Mouse (Mus musculus) ES-E14 (cell line): ENCODE measurements at regions not wholly inside any gene's neighbourhood (a gene's known extent, or its start where the extent isn't known, plus 50 kb on each side); places are given as distances from the start of the nearest gene placed in this dataset.

Experiments used
- DNase-seq: peaks from one replicate; pipeline ENCODE4 v3.0.0-alpha.2; 2013; ENCODE audit warnings: low read depth, low spot score
- H3K27ac ChIP-seq: 2 replicates; pipeline ENCODE4 v1.5.1; 2012; ENCODE audit warnings: low read depth, mild to moderate bottlenecking, low read length, moderate library complexity, mixed read lengths; ENCODE audit not compliant: poor library complexity, insufficient read depth, severe bottlenecking
- H3K36me3 ChIP-seq: 2 replicates; pipeline ENCODE4 v1.6.1; 2012; ENCODE audit warnings: mild to moderate bottlenecking, low read length, moderate library complexity, mixed read lengths; ENCODE audit not compliant: control insufficient read depth, poor library complexity, insufficient read depth, severe bottlenecking
- H3K4me1 ChIP-seq, 2 experiments: fragments of 150-350 bp in 1 of 2; sonication (generic) in 1 of 2; 2 replicates each; pipeline ENCODE4 v1.6.1; 2012; ENCODE audit warnings: low read length in 2 of 2, mild to moderate bottlenecking in 1 of 2, mixed read lengths in 1 of 2; ENCODE audit not compliant: control insufficient read depth in 2 of 2, insufficient read depth in 2 of 2, poor library complexity in 1 of 2
- H3K4me3 ChIP-seq, 2 experiments: fragments of 150-350 bp in 1 of 2; sonication (generic) in 1 of 2; 2 replicates each; pipeline ENCODE4 v1.5.1; 2012; ENCODE audit warnings: low read length in 2 of 2, low read depth in 1 of 2, mild to moderate bottlenecking in 1 of 2, mixed read lengths in 1 of 2; ENCODE audit not compliant: insufficient read depth in 1 of 2, poor library complexity in 1 of 2, severe bottlenecking in 1 of 2
- H3K9ac ChIP-seq: 2 replicates; pipeline ENCODE4 v1.6.1; 2012; ENCODE audit warnings: low read depth, mild to moderate bottlenecking, low read length, mixed read lengths; ENCODE audit not compliant: poor library complexity, insufficient read depth, severe bottlenecking
- H3K9me3 ChIP-seq: fragments of 150-350 bp; sonication (generic); 2 replicates; pipeline ENCODE4 v1.6.1; 2012; ENCODE audit warnings: low read depth, mild to moderate bottlenecking, low read length; ENCODE audit not compliant: control insufficient read depth, insufficient read depth
- CHD2 ChIP-seq: IDR thresholded peaks from 2 replicates; pipeline ENCODE4 v1.6.1; 2014; ENCODE audit warnings: mild to moderate bottlenecking, low read depth, low read length, inconsistent platforms
- HCFC1 ChIP-seq: IDR thresholded peaks from 2 replicates; pipeline ENCODE4 v1.6.1; 2012; ENCODE audit warnings: low read length, inconsistent platforms, borderline replicate concordance; ENCODE audit not compliant: insufficient read depth
- MAFK ChIP-seq: IDR thresholded peaks from 2 replicates; pipeline ENCODE4 v1.6.1; 2014; ENCODE audit warnings: mild to moderate bottlenecking, low read depth, low read length, inconsistent platforms; ENCODE audit not compliant: insufficient read depth
- ZC3H11A ChIP-seq: IDR thresholded peaks from 2 replicates; pipeline ENCODE4 v1.6.1; 2012; ENCODE audit warnings: low read depth, mild to moderate bottlenecking, inconsistent platforms, low read length, borderline replicate concordance
- ZNF384 ChIP-seq: IDR thresholded peaks from 2 replicates; pipeline ENCODE4 v1.6.1; 2012; ENCODE audit warnings: low read depth, low read length, inconsistent platforms
- in situ Hi-C, 2 experiments: fragments of 600-800 bp; cut with MboI; formaldehyde crosslinking; loops; one replicate each; pipeline ENCODE4 v1.15.1; 2025; ENCODE audit warnings: low sequenced_read_pairs in 2 of 2, inconsistent platforms in 1 of 2; ENCODE audit not compliant: unreplicated experiment in 2 of 2

GRCm38 (mm10) chr1:73269051-73269755, 253.5 kb upstream of the Tnp1 start:
- H3K4me3 ChIP-seq: no peak overlapping the region
- H3K4me1 ChIP-seq: no peaks in the 10 kb centered on the region
- no peak for DNase-seq
- no peaks in the 10 kb centered on the region for H3K9me3 ChIP-seq
- no peaks in the 10 kb centered on the region for H3K36me3 ChIP-seq
- no peak overlapping the region for H3K9ac ChIP-seq
- no peak for TF ChIP-seq ZNF384
- TF ChIP-seq MAFK: no peak
- in situ Hi-C loops: loop anchor here in 1 of 2 experiments (25.0 kb wide), 1 partner anchor 382 kb away; no protein-coding TSS in a partner anchor
- no peak overlapping the region for H3K27ac ChIP-seq

DNA sequence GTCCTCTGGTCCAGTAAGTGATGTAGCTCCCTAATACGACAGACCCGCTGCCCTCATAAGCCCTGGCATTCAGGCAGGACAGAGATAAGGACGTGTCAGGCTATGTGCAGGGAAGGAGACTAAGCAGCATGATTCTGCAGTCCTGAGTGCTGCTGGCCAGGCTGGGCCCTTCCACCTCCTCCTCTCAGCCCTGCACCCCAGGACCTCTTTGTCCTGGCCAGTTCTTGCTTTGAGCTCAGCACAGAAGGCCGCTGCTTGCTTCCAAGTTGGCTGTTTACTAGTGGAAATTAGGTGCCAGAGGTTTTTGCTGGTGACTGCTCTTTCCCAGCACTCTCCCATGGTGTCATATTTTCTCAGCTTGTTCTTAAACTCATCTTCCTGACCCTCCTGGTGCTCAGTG, 249.3 kb upstream of the Tnp1 start:
- Histone ChIP-seq H3K9ac (no peak overlapping the region), H3K4me3 (no peak overlapping the region), H3K9me3 (no peaks in the 10 kb centered on the region), H3K36me3 (no peaks in the 10 kb centered on the region), H3K27ac (no peak overlapping the region), H3K4me1 (no peaks in the 10 kb centered on the region)
- TF ChIP-seq MAFK (no peak), ZC3H11A (no peak), HCFC1 (no peak), CHD2 (no peak), ZNF384 (no peak)
- DNase-seq: no peak
- in situ Hi-C loops: loop anchor here in 1 of 2 experiments (25.0 kb wide), 1 partner anchor 378 kb away; no protein-coding TSS in a partner anchor

- in situ Hi-C loops: loop anchor here in 1 of 2 experiments (25.0 kb wide), 1 partner anchor 377 kb away; no protein-coding TSS in a partner anchor
- DNase-seq: no peak
- no peak overlapping the region for H3K4me3 ChIP-seq
- no peak for TF ChIP-seq HCFC1
- no peak overlapping the region for H3K9ac ChIP-seq
- no peaks in the 10 kb centered on the region for H3K9me3 ChIP-seq
- H3K36me3 ChIP-seq: no peaks in the 10 kb centered on the region
- H3K27ac ChIP-seq: no peak overlapping the region
- H3K4me1 ChIP-seq: no peaks in the 10 kb centered on the region
Observed at GRCm38 (mm10) chr1:73264245-73264644, 248.5 kb upstream of the Tnp1 start.

- Histone ChIP-seq H3K4me3 (no peak overlapping the region), H3K27ac (no peak overlapping the region), H3K4me1 (no peaks in the 10 kb centered on the region), H3K9ac (no peak overlapping the region), H3K36me3 (no peaks in the 10 kb centered on the region), H3K9me3 (no peaks in the 10 kb centered on the region)
- in situ Hi-C loops: loop anchor here in 1 of 2 experiments (25.0 kb wide), 1 partner anchor 372 kb away; no protein-coding TSS in a partner anchor
- no peak for DNase-seq
- TF ChIP-seq HCFC1 (no peak), ZNF384 (no peak), MAFK (no peak), CHD2 (no peak), ZC3H11A (no peak)
Observed at GRCm38 (mm10) chr1:73259525-73260098, 243.9 kb upstream of the Tnp1 start.

GRCm38 (mm10) chr1:73257263-73257662, 241.6 kb upstream of the Tnp1 start:
- no peak for DNase-seq
- no peak for TF ChIP-seq MAFK
- TF ChIP-seq CHD2: no peak
- no peak for TF ChIP-seq HCFC1
- no peak for TF ChIP-seq ZC3H11A
- no peak for TF ChIP-seq ZNF384
- no peaks in the 10 kb centered on the region for H3K4me1 ChIP-seq
- no peak overlapping the region for H3K9ac ChIP-seq
- no peak overlapping the region for H3K4me3 ChIP-seq
- no peaks in the 10 kb centered on the region for H3K9me3 ChIP-seq
- in situ Hi-C loops: loop anchor here in 1 of 2 experiments (25.0 kb wide), 1 partner anchor 370 kb away; no protein-coding TSS in a partner anchor
- no peaks in the 10 kb centered on the region for H3K36me3 ChIP-seq
- no peak overlapping the region for H3K27ac ChIP-seq
